Mouse (Mus musculus) left cerebral cortex, postnatal 36 days (tissue): ENCODE results near the gene Lnx1. TPM values are rescaled to one million over a fixed set of nuclear protein-coding genes. Genes with fewer than 3 reads are reported as not detected.

Source experiments
- DNase-seq, 2 experiments: peaks; one replicate each; pipeline ENCODE4 v3.0.0; 2021 to 2022; ENCODE audit warnings: low spot score in 2 of 2, mixed read lengths in 1 of 2
- intact Hi-C: fragments of 180-260 bp; cut with DNase I; formaldehyde crosslinking; loops from one replicate; pipeline ENCODE4 v1.15.1; 2025
- total RNA-seq, 2 experiments: library from RNA; stranded (reverse); gene quantifications; 2 replicates each; pipeline ENCODE4 v1.2.3; 2021

Gene Lnx1
- total RNA-seq, 2 experiments from 2014 or later: 25.1 to 25.8 TPM

DNA sequence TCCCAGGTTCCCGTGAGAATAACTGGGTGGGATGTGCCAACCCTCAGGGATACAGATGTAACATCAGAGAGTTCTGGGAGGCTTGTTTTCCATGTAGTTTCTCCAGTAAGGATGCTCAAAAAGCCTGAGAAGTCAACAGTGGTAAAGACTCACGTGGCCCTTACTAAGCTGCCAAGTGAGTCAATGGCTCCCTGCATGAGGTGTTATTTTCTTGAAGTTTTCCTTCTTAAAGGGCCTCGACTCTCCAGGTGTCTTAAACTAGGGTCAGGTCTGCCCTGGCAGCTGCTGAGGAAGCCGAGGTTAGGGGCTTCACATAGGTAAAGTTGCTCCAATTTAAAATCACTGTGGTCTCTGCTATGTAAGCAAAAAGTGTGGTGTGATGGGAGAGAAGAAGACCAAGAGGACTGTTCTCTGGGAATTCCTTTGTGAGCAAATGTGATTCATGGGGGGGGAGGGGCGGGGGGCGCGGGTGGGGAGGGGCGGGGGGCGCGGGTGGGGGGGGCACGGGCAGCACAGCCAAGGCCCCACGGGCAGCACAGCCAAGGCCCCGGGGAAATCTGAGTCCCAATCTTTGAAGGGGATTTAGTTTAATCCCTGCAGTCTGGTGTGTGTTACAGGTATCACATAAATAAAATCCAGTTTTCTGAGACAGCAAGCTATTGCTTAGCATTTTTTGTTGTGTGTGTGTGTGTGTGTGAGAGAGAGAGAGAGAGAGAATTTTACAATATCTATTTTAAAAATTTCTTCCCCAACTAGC is 84.7 kb downstream of the Lnx1 start:
- intact Hi-C loops: loop anchor here (10.0 kb wide), 1 partner anchor 537 kb away; the partner anchor contains the start of gene Pdgfra
- no peak for DNase-seq

GRCm38 (mm10) chr5:74613491-74614151 is 89.1 kb downstream of the Lnx1 start:
- no peak for DNase-seq
- intact Hi-C loops: loop anchor here (10.0 kb wide), 1 partner anchor 541 kb away; the partner anchor contains the start of gene Pdgfra

DNA sequence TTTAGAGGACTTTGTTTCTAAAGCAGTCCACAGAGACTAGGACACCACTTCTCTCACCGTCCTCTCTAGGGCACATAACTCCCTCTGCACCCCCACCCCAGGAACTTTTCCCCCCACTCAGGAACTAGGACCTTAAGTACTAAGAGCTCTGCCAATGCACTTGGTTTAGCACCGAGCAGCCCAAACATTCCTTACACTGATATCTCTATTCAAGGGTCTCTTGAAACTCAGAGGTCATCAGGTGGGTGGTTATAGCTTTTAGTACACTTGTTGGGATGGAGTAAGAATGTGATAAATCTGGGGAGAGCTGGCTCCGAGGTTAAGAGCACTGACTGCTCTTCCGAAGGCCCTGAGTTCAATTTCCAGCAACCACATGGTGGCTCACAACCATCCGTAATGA is 90.0 kb downstream of the Lnx1 start:
- DNase-seq: no peak
- intact Hi-C loops: loop anchor here (10.0 kb wide), 1 partner anchor 542 kb away; the partner anchor contains the start of gene Pdgfra

GRCm38 (mm10) chr5:74610511-74610910 is 92.2 kb downstream of the Lnx1 start:
- DNase-seq: no peak
- intact Hi-C loops: loop anchor here (10.0 kb wide), 1 partner anchor 544 kb away; the partner anchor contains the start of gene Pdgfra

- intact Hi-C loops: loop anchor here (10.0 kb wide), 1 partner anchor 291 kb away; no protein-coding TSS in a partner anchor
- DNase-seq: no peak
Measured at GRCm38 (mm10) chr5:74606213-74606612, 96.5 kb downstream of the Lnx1 start.

DNA sequence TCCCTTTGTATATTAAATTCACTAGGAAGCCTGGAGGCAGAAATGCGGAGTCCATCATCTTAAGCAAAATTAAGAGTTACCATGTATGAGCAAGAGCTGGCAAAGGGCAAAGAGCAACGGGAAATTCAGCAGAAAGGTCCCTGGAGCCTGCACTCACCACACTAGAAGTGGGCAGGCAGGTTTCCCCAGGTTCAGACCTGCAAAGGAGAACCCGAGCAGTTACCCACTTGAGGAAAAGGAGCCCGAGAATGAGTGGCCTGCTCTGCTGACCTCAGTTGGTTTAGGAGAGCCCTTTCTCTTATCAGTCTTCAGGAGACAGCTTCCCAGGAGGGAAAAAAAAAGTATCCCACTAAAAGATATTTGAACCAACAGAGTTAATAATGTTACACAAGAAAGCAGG is 99.4 kb downstream of the Lnx1 start:
- intact Hi-C loops: loop anchor here (10.0 kb wide), 1 partner anchor 289 kb away; no protein-coding TSS in a partner anchor
- DNase-seq: no peak

DNA sequence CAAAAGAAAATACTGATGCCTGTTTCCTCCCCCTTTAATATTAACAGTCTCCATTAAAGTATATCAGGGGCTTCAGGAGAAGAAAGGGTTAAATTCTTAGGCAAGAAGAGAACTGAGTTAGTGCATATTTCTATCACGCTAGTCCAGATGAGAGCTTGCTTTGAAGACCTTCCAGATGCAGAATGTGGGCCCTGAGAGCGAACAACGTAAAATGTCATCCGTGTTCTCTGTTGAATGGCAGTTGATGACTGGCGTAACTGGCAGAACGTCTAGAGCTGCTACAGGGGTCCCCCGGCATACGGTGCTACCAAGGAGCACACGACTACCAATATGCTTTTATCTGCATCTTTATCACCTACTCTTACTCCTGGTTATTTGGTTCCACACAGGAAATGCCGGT is 100.3 kb downstream of the Lnx1 start:
- no peak for DNase-seq
- intact Hi-C loops: loop anchor here (10.0 kb wide), 1 partner anchor 288 kb away; no protein-coding TSS in a partner anchor

- intact Hi-C loops: loop anchor here (10.0 kb wide), 1 partner anchor 287 kb away; no protein-coding TSS in a partner anchor
- DNase-seq: no peak
Measured at GRCm38 (mm10) chr5:74601965-74602364, 100.7 kb downstream of the Lnx1 start.

- intact Hi-C loops: loop anchor here (10.0 kb wide), 1 partner anchor 286 kb away; no protein-coding TSS in a partner anchor
- no peak for DNase-seq
Measured at GRCm38 (mm10) chr5:74601171-74601570, 101.5 kb downstream of the Lnx1 start.

DNA sequence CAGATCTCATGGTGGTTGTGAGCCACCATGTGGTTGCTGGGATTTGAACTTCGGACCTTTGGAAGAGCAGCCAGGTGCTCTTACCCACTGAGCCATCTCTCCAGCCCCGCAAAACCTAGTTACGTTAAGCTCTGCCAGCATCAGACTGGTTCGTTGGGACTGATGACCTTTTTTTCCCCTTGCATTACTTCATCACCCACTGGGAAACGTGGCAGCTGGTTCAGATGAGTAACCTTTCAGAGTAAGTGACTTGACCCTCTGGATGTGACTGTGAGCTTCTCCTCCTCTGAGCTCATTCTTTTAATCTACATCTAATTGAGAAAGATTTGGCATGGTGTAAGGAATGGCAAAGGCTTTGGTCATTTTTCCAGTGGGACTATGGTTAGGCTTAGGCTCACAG is 102.7 kb downstream of the Lnx1 start:
- no peak for DNase-seq
- intact Hi-C loops: loop anchor here (10.0 kb wide), 1 partner anchor 285 kb away; no protein-coding TSS in a partner anchor

- intact Hi-C loops: no loop called here
- no peak for DNase-seq
Measured at GRCm38 (mm10) chr5:74593147-74593546, 109.6 kb downstream of the Lnx1 start.

DNA sequence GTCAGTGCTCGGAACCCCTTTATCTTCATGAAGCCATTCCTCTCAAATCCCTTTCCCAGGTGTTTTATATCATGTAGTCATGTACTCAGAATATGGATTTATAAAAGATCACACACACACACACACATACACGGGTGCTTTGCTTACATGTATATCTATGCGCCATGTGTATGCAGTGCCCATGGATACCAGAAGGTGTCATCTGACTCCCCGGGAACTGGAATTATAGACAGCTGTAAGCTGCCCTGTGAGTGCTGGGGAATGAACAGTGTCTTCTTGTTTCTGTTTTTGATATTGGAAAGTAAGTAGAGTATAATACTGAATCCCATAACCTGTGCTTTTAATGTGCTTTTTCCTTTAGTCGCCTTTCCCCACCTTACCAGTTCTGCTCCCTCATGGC is 111.3 kb downstream of the Lnx1 start:
- no peak for DNase-seq
- intact Hi-C loops: no loop called here

DNA sequence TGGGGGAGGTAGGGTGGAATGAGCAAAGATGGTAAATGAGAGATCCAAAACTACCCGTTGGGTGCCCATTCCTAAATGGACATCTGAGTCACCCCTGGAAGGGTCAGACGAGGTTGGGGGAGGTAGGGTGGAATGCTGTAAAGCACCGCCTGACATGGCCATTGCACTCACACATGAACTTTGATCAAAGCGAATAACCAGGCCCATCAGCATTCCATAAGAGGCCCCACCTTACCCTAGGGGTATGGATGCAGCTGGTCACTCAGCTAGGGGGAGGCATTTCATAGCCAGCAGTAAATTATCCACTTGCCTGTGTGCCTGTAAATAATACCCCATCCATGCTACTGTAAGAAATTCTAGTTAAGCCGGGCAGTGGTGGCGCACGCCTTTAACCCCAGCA is 113.6 kb downstream of the Lnx1 start:
- intact Hi-C loops: no loop called here
- DNase-seq: no peak

DNA sequence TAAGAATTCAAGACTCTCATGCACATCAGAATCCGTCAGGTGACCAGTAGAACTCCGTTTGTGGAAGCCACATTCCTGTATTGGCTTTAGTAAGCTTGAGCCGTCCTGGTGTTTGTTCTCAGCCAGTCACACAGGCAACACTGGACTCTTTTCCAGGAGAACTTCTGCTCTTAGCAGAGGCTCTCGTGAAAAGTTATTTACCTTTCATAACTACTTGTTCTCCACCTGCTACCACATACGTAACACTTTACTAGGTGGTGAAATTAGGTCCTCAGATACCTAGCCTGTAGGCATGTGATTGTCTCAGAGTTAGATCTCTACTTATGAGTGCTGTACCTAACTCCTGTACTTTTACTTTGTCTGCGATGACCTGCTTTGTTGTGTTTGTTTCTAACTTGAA is 130.9 kb downstream of the Lnx1 start:
- intact Hi-C loops: no loop called here
- no peak for DNase-seq

DNA sequence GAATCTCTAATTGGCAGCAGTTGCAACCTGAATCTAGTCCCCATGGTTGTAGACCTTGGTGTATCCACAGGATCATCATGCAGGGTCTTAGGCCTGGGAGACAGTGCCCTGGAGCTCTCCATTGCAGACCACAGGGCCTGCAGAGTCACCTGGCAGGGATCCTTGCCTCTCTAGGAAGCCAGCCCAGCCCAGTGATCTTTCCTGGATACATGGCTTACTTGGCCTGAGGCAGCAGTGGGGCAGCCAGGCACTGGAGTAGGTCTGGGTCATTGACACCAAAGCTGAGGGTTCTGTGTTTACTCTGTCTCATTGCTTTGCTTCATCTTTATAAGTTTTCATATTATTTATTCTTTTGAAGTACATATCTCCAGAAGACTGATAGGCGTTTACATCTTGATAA is 141.6 kb downstream of the Lnx1 start:
- no peak for DNase-seq
- intact Hi-C loops: no loop called here

- peak in 1 of 2 experiments; percentile 9 for DNase-seq
- intact Hi-C loops: no loop called here
Measured at GRCm38 (mm10) chr5:74549566-74549965, 153.1 kb downstream of the Lnx1 start.

DNA sequence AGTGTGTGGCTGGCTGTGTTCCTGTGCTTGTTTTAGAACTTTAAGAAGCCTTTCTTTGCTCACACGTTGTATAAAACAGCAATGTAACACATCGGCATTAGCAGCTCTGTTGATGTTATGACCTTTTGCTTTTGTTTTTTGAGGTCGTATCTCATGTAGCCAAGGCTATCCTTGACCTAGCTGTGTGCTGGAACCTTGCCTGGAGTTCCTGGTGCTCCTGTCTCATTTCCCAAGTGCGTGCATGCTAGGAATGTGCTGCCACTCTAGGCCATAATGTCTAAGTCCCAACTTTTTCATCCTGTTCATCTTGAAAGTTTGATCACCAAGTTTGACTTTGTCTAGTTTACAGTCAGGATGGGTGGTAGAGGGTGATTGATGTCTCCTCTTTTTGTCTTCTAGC is 157.1 kb downstream of the Lnx1 start:
- intact Hi-C loops: no loop called here

More for the DNA sequence above, 157.1 kb downstream of the Lnx1 start:
- no peak for DNase-seq
